Mouse (Mus musculus): ENCODE data around the gene C1qbp.

DNA sequence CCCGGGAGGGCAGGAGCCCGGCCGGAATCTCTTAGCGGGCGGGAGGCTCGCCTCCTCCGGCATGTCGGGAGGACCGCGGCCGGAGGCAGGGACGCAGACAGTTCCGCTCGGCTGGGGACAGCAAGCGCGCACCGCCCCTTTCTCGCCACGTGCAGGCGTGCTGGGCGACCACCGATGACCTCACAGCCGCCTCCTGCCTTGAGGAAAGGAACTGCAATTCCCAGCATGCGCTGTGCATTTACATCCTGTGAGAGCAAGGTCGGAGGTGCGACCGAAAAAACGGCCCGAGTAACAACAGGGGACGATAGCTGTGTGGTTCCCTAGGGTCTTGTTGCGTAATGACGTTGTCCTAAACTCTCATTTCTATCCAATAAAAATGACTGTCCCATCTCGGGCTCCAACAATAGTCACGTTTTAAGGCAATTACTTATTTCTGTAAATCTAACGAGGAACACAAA lies 21.5 kb upstream of the C1qbp start, which contains the start of gene Dhx33:
- peak; percentile 47 for TF ChIP-seq CTCF (IDR thresholded peaks at IDR 0.05; ENCODE audit: low read depth)
- TF ChIP-seq EP300 (IDR thresholded peaks at IDR 0.05; ENCODE audit: low read depth): peak; percentile 57

Data from liver, postnatal 0 days (tissue).